Mouse (Mus musculus) lung, adult 2 months (tissue): Measurements from ENCODE around the gene Lhpp.

ENCODE experiments used
- CTCF ChIP-seq: fragments of 200-500 bp; IDR thresholded peaks from 2 replicates; pipeline ENCODE4 v1.5.1; 2011; ENCODE audit warnings: mild to moderate bottlenecking, low read length, control low read depth; ENCODE audit not compliant: insufficient read depth
- POLR2A ChIP-seq: fragments of 200-500 bp; IDR thresholded peaks from 2 replicates; pipeline ENCODE4 v1.6.1; 2011; ENCODE audit warnings: low read depth, mild to moderate bottlenecking, control low read depth, low read length, borderline replicate concordance; ENCODE audit errors: extremely low read depth

DNA sequence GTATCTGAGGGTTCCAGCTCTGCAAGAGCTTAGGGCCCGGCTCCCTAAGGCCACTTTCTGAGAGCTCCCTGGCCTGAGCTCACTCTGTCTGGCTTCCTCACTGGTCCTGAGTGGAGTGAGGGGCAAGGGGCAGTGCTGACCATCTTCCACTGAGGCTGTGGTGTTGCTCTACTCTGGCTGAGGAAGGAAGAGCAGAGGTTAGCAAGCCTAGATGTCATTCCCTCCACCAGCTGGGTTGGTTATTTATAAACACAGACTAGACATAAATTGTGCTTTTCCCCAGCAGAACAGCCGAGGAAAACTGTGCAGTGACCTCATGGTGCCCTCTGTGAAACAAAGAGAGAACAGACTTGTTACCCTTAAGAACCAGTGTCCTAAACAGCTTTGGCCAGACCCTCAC lies 77.5 kb downstream of the Lhpp start:
- TF ChIP-seq CTCF: no peak
- no peak for TF ChIP-seq POLR2A
